ENCODE assay signal across 8 mouse cellular contexts in the genomic region with DNA sequence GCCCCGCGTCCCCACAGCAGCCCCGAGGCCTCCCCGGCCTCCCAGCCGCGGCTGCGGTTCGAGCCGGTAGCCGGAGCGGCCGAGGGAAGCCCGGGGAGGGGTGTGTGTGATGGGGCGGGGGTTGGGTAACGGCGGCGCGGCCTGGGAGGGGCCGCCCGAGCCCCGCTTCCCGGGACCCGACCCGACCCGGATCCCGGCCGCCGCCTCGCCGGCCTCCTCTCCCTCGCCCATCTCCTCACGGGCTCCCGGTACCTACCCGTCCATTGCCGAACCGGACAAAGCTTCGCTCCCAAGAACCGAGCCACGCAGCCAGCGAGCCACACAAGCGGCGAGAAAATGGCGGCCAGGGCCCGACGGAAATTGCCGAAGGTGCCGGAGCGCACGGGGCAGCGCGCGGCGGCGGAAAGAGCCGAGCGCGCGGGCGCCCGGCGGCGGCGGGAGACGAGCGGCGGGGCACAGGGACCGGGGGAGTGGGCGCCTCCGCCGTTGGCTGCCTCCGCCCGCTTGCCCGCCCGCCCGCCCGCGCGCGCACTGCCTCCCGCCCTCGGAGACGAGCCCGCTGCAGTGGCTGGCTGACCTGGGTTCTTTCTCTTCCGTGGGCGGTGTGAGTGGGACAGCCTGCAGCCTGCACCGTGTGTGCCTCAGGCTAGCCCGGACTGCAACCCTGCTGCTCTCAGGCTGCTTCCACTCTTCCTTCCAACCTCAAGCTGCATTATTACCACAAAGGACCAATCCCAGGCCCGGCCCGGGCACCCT. TPM values are rescaled to one million over a fixed set of nuclear protein-coding genes. Genes with fewer than 3 reads are reported as not detected.
DNase-seq lines count a peak whose midpoint lies in the region; ATAC-seq and TF ChIP-seq lines count a peak whose summit lies in the region.

No protein-coding gene starts in this region.

- no peaks in the 10 kb centered on the region for H3K27me3 ChIP-seq in embryonic facial prominence, embryonic 13.5 days
- H3K27me3 ChIP-seq in heart, adult 2 months (ENCODE audit: control insufficient read depth, insufficient read depth, low read length) = no peaks in the 10 kb centered on the region
- no peaks in the 10 kb centered on the region for H3K27me3 ChIP-seq in kidney, adult 2 months (replicated peaks; ENCODE audit: control insufficient read depth, insufficient read depth, low read length)
- no peaks in the 10 kb centered on the region for H3K27me3 ChIP-seq in limb, embryonic 12.5 days
- H3K27me3 ChIP-seq in midbrain, embryonic 14.5 days (ENCODE audit: control insufficient read depth, insufficient read depth, low read length) = no peaks in the 10 kb centered on the region

- H3K9ac ChIP-seq in embryonic facial prominence, embryonic 13.5 days = peak overlapping the region; percentile 99
- peak overlapping the region; percentile 82 for H3K9ac ChIP-seq in heart, adult 2 months (ENCODE audit: low read depth, low read length)
- peak overlapping the region; percentile 100 for H3K9ac ChIP-seq in limb, embryonic 12.5 days (replicated peaks)
- H3K9ac ChIP-seq in midbrain, embryonic 14.5 days (replicated peaks; ENCODE audit: low read length) = peak overlapping the region; percentile 100

- intact Hi-C loops in heart, adult 2 months (cut with DNase I) = loop anchor here (5.0 kb wide), 1 partner anchor 46 kb away; no protein-coding TSS in a partner anchor

- TF ChIP-seq EP300 in heart, adult 2 months (IDR thresholded peaks at IDR 0.05; ENCODE audit: insufficient read depth, low read depth, low read length) = no peak

- peak; percentile 65 for DNase-seq in 3T3-L1 (ENCODE audit: low read depth, low spot score)
- DNase-seq in adrenal gland, postnatal 4 days (ENCODE audit: low spot score in 2 of 2) = peak; percentile 79 to 86
- peak; percentile 91 to 92 for DNase-seq in heart, adult 2 months
- DNase-seq in kidney, adult 2 months = peak; percentile 91
- peak; percentile 97 for DNase-seq in midbrain, embryonic 14.5 days
- DNase-seq in spleen, adult 12 weeks (ENCODE audit: low spot score) = peak; percentile 69

- TF ChIP-seq CTCF in heart, adult 2 months (IDR thresholded peaks at IDR 0.05) = no peak
- no peak for TF ChIP-seq CTCF in kidney, adult 2 months (conservative IDR thresholded peaks at IDR 0.05; ENCODE audit: insufficient read depth, insufficient read length, low read depth, low read length)

- under 1% methylated on average over 85 of the region's 89 CpGs for WGBS in embryonic facial prominence, embryonic 13.5 days
- WGBS in heart, adult 2 months = 1% methylated on average over 84 of the region's 89 CpGs
- WGBS in kidney, adult 2 months = 1% methylated on average over 87 of the region's 89 CpGs
- WGBS in limb, embryonic 12.5 days = 1% methylated on average over 55 of the region's 89 CpGs
- under 1% methylated on average over 77 of the region's 89 CpGs for WGBS in midbrain, embryonic 14.5 days

- peak overlapping the region; percentile 98 for H3K27ac ChIP-seq in embryonic facial prominence, embryonic 13.5 days
- H3K27ac ChIP-seq in heart, adult 2 months = peak overlapping the region; percentile 92
- H3K27ac ChIP-seq in kidney, adult 2 months (ENCODE audit: insufficient read depth, low read depth, low read length) = peak overlapping the region; percentile 91
- H3K27ac ChIP-seq in limb, embryonic 12.5 days = peak overlapping the region; percentile 99
- peak overlapping the region; percentile 100 for H3K27ac ChIP-seq in midbrain, embryonic 14.5 days (replicated peaks; ENCODE audit: low read depth, low read length)

- H3K9me3 ChIP-seq in embryonic facial prominence, embryonic 13.5 days = no peaks in the 10 kb centered on the region
- H3K9me3 ChIP-seq in limb, embryonic 12.5 days = no peaks in the 10 kb centered on the region
- H3K9me3 ChIP-seq in midbrain, embryonic 14.5 days (ENCODE audit: control insufficient read depth, low read length) = no peaks in the 10 kb centered on the region

- peaks cover 8% of the 10 kb centered on the region for H3K36me3 ChIP-seq in embryonic facial prominence, embryonic 13.5 days
- H3K36me3 ChIP-seq in heart, adult 2 months (ENCODE audit: control insufficient read depth, insufficient read depth, low read length) = peaks cover 18% of the 10 kb centered on the region
- H3K36me3 ChIP-seq in kidney, adult 2 months (ENCODE audit: control insufficient read depth, insufficient read depth, low read length) = no peaks in the 10 kb centered on the region
- peaks cover 13% of the 10 kb centered on the region for H3K36me3 ChIP-seq in limb, embryonic 12.5 days
- no peaks in the 10 kb centered on the region for H3K36me3 ChIP-seq in midbrain, embryonic 14.5 days (ENCODE audit: control insufficient read depth, insufficient read depth, low read length)

- TF ChIP-seq POLR2A in heart, adult 2 months (IDR thresholded peaks at IDR 0.05; ENCODE audit: insufficient read depth, low read depth, low read length) = peak; percentile 53; the same call in 1 of the 2 replicates
- peak; percentile 18 for TF ChIP-seq POLR2A in kidney, adult 2 months (IDR thresholded peaks at IDR 0.05; ENCODE audit: low read depth, low read length)

- H3K4me3 ChIP-seq in embryonic facial prominence, embryonic 13.5 days = peak overlapping the region; percentile 89
- H3K4me3 ChIP-seq in heart, adult 2 months = peak overlapping the region; percentile 80
- peak overlapping the region; percentile 95 for H3K4me3 ChIP-seq in kidney, adult 2 months (ENCODE audit: insufficient read depth, low read depth, low read length)
- H3K4me3 ChIP-seq in limb, embryonic 12.5 days (replicated peaks) = peak overlapping the region; percentile 95
- H3K4me3 ChIP-seq in midbrain, embryonic 14.5 days (replicated peaks; ENCODE audit: low read depth, low read length) = peak overlapping the region; percentile 94

- H3K79me2 ChIP-seq in heart, adult 2 months (replicated peaks; ENCODE audit: control insufficient read depth, insufficient read depth, low read length) = peaks cover 4% of the 10 kb centered on the region; the same call in 1 of the 2 replicates

- peak; percentile 90 for ATAC-seq in embryonic facial prominence, embryonic 13.5 days (ENCODE audit: insufficient number of reproducible peaks, insufficient read depth, low FRiP score, low TSS enrichment, low read depth)
- peak; percentile 92 for ATAC-seq in limb, embryonic 12.5 days (ENCODE audit: insufficient number of reproducible peaks, insufficient read depth, low FRiP score, low TSS enrichment, low read depth)
- peak; percentile 93 for ATAC-seq in midbrain, embryonic 14.5 days (ENCODE audit: low FRiP score, low TSS enrichment)

- H3K4me1 ChIP-seq in embryonic facial prominence, embryonic 13.5 days = peaks cover 16% of the 10 kb centered on the region
- H3K4me1 ChIP-seq in heart, adult 2 months (ENCODE audit: control insufficient read depth, insufficient read depth, low read length) = peaks cover 7% of the 10 kb centered on the region
- H3K4me1 ChIP-seq in kidney, adult 2 months (ENCODE audit: control insufficient read depth, insufficient read depth, low read length) = peaks cover 8% of the 10 kb centered on the region; the same call in 1 of the 2 replicates
- peaks cover 18% of the 10 kb centered on the region for H3K4me1 ChIP-seq in limb, embryonic 12.5 days (replicated peaks)
- peaks cover 14% of the 10 kb centered on the region for H3K4me1 ChIP-seq in midbrain, embryonic 14.5 days (ENCODE audit: control insufficient read depth, insufficient read depth, low read length)

- peak overlapping the region; percentile 69 for H3K4me2 ChIP-seq in embryonic facial prominence, embryonic 13.5 days
- peak overlapping the region; percentile 57 for H3K4me2 ChIP-seq in limb, embryonic 12.5 days
- peak overlapping the region; percentile 84 for H3K4me2 ChIP-seq in midbrain, embryonic 14.5 days (ENCODE audit: low read length)

RNA-seq across cellular contexts. Expression of gene Ptbp2, which starts 1.1 kb away (rescaled TPM):
- total RNA-seq in adrenal gland, postnatal 4 days (2021) = 100 to 1,000 TPM; 102 to 118 TPM
- 86.5 and 109 TPM in 2 replicates for polyA plus RNA-seq in embryonic facial prominence, embryonic 13.5 days (2015; fragmentation: Nextera tagmentation; extraction: Ambion mirVana)
- 10 to 100 TPM; 18.4 to 21.5 TPM for total RNA-seq in heart, adult 2 months (2021)
- polyA plus RNA-seq in heart, adult 2 months (2012; rRNA removed) = 8.5 and 17.2 TPM in 2 replicates
- 7.0 and 8.2 TPM in 2 replicates for polyA plus RNA-seq in kidney, adult 2 months (2012; rRNA removed)
- 147 and 150 TPM in 2 replicates for polyA plus RNA-seq in limb, embryonic 12.5 days (2016; fragmentation: Nextera tagmentation; extraction: Ambion mirVana)
- polyA plus RNA-seq in midbrain, embryonic 14.5 days (2014; fragmentation: Nextera tagmentation; extraction: Ambion mirVana) = 284 and 384 TPM in 2 replicates

Comparison
In these comparisons a context has a peak if more than half of its experiments do, and no peak if none do; other contexts are left out.
1. Peak in every context shown above with its lines: DNase-seq, ATAC-seq, H3K4me3 ChIP-seq and H3K27ac ChIP-seq.